Mouse (Mus musculus) natural killer cell, adult 2 months (primary cell): Measurements from ENCODE around the gene Itih3.

Experiments used
- DNase-seq, 2 experiments: peaks; one replicate each; pipeline ENCODE4 v3.0.0; 2022; ENCODE audit warnings: low spot score in 2 of 2

The Itih3 gene

DNA sequence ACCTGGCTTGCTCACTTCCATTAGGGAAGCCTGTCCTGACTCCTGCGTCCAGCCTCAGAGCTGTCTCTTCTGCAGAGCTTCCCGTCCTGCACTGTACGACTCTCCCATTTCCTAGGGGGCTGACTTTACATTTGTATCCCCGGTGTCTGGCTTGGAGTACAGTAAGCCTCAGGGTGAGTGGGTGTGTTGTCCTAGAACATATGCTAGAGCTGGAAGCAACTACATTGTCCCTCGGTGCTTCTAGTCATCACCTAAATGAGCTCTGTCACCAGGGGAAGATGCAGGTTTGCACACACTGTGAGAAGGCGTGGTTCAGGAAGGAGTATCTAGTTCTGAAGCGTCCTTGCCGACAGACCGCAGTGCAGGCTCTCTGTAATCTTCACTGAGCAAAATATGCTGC, 61.2 kb downstream of the Itih3 start:
- DNase-seq, result no peak

DNA sequence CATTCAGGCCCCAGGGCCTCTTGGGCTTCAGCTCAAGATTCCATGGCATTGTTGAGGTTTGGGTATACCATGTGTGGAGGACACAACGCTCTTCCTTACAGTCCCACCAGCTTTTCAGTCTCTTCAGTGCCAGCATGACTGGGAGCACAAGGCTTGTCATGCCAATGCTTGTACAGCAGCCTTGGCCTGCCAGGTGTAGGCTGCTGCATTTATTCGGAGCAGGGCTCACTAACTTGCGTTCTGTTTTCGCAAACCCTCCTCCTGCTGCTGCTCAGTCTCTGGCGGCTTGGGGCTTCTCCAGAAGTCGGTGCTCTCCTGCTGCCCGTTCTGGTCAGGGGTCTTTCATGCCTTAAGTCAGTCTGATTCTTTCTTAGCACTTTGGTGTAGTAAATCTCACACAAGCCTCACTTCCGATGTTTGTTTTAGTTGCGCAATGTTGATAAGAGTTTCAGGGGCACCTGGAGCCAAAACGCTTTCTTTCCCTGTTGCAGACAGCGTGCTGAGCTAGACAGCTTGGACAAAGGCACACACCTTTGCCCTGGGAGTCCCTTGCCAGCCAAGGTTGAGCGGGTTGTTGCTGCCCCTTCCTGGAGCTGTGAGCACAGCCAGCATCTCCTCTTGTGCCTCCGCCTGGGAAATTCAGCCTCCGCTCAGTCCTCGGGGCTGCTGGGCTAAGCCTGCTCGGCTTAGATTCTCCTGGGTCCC, 62.0 kb downstream of the Itih3 start:
- DNase-seq, result no peak
